Mouse (Mus musculus): Measurements from ENCODE around the gene Nacc1. TPM values are rescaled to one million over a fixed set of nuclear protein-coding genes. Genes with fewer than 3 reads are reported as not detected.

The Nacc1 gene
- total RNA-seq, 1 experiment = 85.5 TPM

DNA sequence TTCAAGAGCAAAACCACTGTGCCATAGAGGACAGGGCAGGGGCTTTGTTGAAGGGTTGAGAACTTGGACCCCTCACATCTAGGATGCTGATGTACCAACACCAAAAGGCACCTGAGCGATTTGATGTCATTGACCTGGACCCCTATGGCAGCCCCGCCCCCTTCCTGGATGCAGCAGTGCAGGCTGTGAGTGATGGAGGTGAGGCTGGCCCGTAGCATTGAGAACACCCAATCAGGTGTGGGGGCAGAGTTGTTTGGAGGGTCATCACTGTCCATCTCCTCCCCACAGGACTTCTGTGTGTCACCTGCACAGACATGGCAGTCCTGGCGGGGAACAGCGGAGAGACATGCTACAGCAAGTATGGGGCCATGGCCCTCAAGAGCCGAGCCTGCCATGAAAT lies 7.5 kb upstream of the Nacc1 start:
- Histone ChIP-seq H3K9me3 (ENCODE audit: control insufficient read depth, insufficient read depth, low read depth, low read length) (no peaks in the 10 kb centered on the region), H3K9ac (ENCODE audit: insufficient read depth, low read depth, low read length, poor library complexity, severe bottlenecking) (no peak overlapping the region), H3K27ac (ENCODE audit: insufficient read depth, low read depth, low read length, poor library complexity, severe bottlenecking) (no peak overlapping the region), H3K4me3 (ENCODE audit: insufficient read depth in 1 of 2, low read depth in 1 of 2, low read length in 2 of 2, poor library complexity in 1 of 2, severe bottlenecking in 1 of 2) (no peak overlapping the region), H3K36me3 (ENCODE audit: control insufficient read depth, insufficient read depth, low read length, poor library complexity, severe bottlenecking) (peaks cover 53% of the 10 kb centered on the region), H3K4me1 (ENCODE audit: control insufficient read depth in 2 of 2, insufficient read depth in 2 of 2, low read length in 2 of 2, poor library complexity in 1 of 2) (peaks cover 2 to 5% of the 10 kb centered on the region in 2 experiments; a peak in 1 of 4 replicates)
- TF ChIP-seq ZNF384 (IDR thresholded peaks at IDR 0.05; ENCODE audit: low read depth, low read length) (no peak), ZC3H11A (IDR thresholded peaks at IDR 0.05; ENCODE audit: borderline replicate concordance, low read depth, low read length) (no peak), MAFK (IDR thresholded peaks at IDR 0.05; ENCODE audit: insufficient read depth, low read depth, low read length) (no peak), CHD2 (IDR thresholded peaks at IDR 0.05; ENCODE audit: low read depth, low read length) (no peak), HCFC1 (IDR thresholded peaks at IDR 0.05; ENCODE audit: borderline replicate concordance, insufficient read depth, low read length) (no peak)
- no peak for DNase-seq (ENCODE audit: low read depth, low spot score)
- in situ Hi-C loops (cut with MboI; ENCODE audit: low sequenced_read_pairs in 2 of 2, unreplicated experiment in 2 of 2) = loop anchor here in 1 of 2 experiments (5.0 kb wide), 1 partner anchor 122 kb away; no protein-coding TSS in a partner anchor

DNA sequence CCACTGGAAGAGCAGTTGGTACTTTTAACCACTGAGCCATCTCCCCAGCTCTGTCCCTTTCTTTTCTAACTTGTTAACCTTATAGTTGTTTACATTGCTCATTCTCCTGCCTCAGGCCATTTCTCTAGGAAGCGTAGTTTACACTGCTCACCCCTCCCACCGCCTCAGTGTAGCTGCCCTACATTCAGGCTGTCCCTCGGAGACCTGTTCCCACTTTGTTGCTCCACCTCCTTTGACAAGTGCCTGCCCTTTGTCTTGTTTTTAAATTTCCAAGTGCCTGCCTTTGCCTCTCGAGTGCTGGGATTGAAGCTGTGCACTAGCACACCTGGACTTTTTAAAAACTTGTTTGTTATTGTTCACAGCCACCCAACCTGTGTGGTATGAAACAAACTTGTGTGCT lies 5.7 kb upstream of the Nacc1 start:
- H3K4me3 ChIP-seq (ENCODE audit: insufficient read depth in 1 of 2, low read depth in 1 of 2, low read length in 2 of 2, poor library complexity in 1 of 2, severe bottlenecking in 1 of 2) = no peak overlapping the region
- TF ChIP-seq HCFC1 (IDR thresholded peaks at IDR 0.05; ENCODE audit: borderline replicate concordance, insufficient read depth, low read length) (no peak), CHD2 (IDR thresholded peaks at IDR 0.05; ENCODE audit: low read depth, low read length) (no peak), ZC3H11A (IDR thresholded peaks at IDR 0.05; ENCODE audit: borderline replicate concordance, low read depth, low read length) (no peak), ZNF384 (IDR thresholded peaks at IDR 0.05; ENCODE audit: low read depth, low read length) (no peak), MAFK (IDR thresholded peaks at IDR 0.05; ENCODE audit: insufficient read depth, low read depth, low read length) (no peak)
- in situ Hi-C loops (cut with MboI; ENCODE audit: low sequenced_read_pairs in 2 of 2, unreplicated experiment in 2 of 2) = no loop called here
- H3K9me3 ChIP-seq (ENCODE audit: control insufficient read depth, insufficient read depth, low read depth, low read length) = no peaks in the 10 kb centered on the region
- H3K9ac ChIP-seq (ENCODE audit: insufficient read depth, low read depth, low read length, poor library complexity, severe bottlenecking) = no peak overlapping the region
- peaks cover 1 to 5% of the 10 kb centered on the region in 2 experiments; a peak in 3 of 4 replicates for H3K4me1 ChIP-seq (ENCODE audit: control insufficient read depth in 2 of 2, insufficient read depth in 2 of 2, low read length in 2 of 2, poor library complexity in 1 of 2)
- no peak for DNase-seq (ENCODE audit: low read depth, low spot score)
- H3K27ac ChIP-seq (ENCODE audit: insufficient read depth, low read depth, low read length, poor library complexity, severe bottlenecking) = no peak overlapping the region
- peaks cover 39% of the 10 kb centered on the region for H3K36me3 ChIP-seq (ENCODE audit: control insufficient read depth, insufficient read depth, low read length, poor library complexity, severe bottlenecking)

DNA sequence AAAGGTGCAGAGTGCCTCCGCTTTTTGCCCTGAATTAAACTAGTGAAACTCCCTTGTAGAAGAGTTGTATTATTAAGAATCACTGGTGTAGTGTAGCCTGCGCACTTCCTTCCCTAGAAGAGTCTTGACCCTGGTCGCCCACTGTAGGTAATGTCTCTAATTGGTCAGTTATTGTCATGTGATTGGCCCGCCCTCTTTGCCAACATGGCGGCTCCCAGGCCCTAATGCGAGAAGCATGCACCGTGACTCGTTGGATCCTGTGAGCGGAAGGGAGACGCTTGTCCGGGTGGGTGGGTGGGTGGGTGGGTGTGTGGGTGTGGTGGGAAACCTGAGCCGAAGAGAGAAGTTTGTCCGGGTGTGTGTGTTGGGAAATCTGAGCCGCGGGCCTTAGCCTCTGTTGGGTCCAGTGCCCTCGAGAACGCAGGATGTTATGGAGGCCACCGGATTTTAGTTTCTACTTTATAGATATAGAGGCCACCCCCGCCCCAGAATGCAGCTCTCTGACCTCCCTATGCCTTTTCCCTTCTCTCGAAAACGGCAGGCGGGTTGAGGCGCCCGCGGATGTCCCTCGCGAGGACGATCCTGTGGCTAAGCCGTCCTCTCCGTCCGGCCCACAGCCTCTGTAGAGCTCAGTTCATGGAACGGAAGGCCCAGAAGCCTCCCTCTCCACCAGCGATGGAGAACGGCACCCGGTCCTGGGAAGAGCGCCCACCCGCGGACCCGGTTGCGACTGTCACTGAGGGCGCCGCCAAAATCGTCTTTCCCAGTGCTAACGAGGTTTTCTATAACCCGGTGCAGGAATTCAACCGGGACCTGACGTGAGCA lies 1.6 kb upstream of the Nacc1 start:
- Histone ChIP-seq H3K4me3 (ENCODE audit: insufficient read depth in 1 of 2, low read depth in 1 of 2, low read length in 2 of 2, poor library complexity in 1 of 2, severe bottlenecking in 1 of 2) (peak overlapping the region; percentile 81 to 97), H3K4me1 (ENCODE audit: control insufficient read depth in 2 of 2, insufficient read depth in 2 of 2, low read length in 2 of 2, poor library complexity in 1 of 2) (peaks cover 6 to 15% of the 10 kb centered on the region in 2 experiments; a peak in 3 of 4 replicates), H3K27ac (ENCODE audit: insufficient read depth, low read depth, low read length, poor library complexity, severe bottlenecking) (peak overlapping the region; percentile 69; the same call in 1 of the 2 replicates), H3K9me3 (ENCODE audit: control insufficient read depth, insufficient read depth, low read depth, low read length) (no peaks in the 10 kb centered on the region), H3K9ac (ENCODE audit: insufficient read depth, low read depth, low read length, poor library complexity, severe bottlenecking) (peak overlapping the region; percentile 96), H3K36me3 (ENCODE audit: control insufficient read depth, insufficient read depth, low read length, poor library complexity, severe bottlenecking) (peaks cover 26% of the 10 kb centered on the region)
- in situ Hi-C loops (cut with MboI; ENCODE audit: low sequenced_read_pairs in 2 of 2, unreplicated experiment in 2 of 2) = no loop called here
- TF ChIP-seq CHD2 (IDR thresholded peaks at IDR 0.05; ENCODE audit: low read depth, low read length) (peak; percentile 51; the same call in 1 of the 2 replicates), ZNF384 (IDR thresholded peaks at IDR 0.05; ENCODE audit: low read depth, low read length) (no peak), MAFK (IDR thresholded peaks at IDR 0.05; ENCODE audit: insufficient read depth, low read depth, low read length) (no peak), HCFC1 (IDR thresholded peaks at IDR 0.05; ENCODE audit: borderline replicate concordance, insufficient read depth, low read length) (peak; percentile 88), ZC3H11A (IDR thresholded peaks at IDR 0.05; ENCODE audit: borderline replicate concordance, low read depth, low read length) (no peak)
- no peak for DNase-seq (ENCODE audit: low read depth, low spot score)

DNA sequence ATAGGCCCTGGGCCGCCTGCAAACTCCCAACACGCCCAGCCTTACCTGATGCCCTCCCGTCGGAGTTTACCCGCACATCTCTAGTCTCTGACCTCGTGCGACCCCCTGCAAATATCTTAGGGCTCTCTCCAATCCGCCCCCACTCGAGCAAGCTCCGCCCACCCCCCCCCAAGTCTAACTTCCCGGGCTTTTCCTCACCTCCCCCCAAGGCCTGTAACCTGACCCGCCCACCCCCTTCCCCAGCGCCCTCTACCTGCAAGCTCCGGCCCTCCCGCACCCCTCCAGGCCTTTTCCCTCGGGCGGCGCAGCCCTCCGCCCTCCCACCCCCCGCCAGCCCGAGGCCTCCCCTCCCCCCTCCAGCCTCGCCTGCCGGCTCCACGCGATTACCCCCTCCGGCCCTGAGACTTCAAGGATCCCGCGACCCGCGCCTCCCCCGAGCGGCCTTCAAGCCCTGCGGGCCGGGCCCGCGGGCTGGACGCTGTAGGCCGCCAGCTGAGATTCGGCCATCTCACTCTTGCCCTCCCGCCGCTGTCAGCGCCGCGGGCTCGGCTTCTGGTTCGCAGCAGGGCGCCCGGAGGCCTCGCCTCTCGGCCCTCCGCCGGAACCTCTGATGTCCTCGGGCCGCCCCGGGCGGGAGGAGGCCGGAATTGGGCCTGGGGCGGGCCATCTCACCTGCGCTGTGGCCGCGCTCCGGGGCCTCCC lies 508 bp downstream of the Nacc1 start:
- no peaks in the 10 kb centered on the region for H3K9me3 ChIP-seq (ENCODE audit: control insufficient read depth, insufficient read depth, low read depth, low read length)
- H3K9ac ChIP-seq (ENCODE audit: insufficient read depth, low read depth, low read length, poor library complexity, severe bottlenecking) = peak overlapping the region; percentile 95
- H3K4me1 ChIP-seq (ENCODE audit: control insufficient read depth in 2 of 2, insufficient read depth in 2 of 2, low read length in 2 of 2, poor library complexity in 1 of 2) = peaks cover 10 to 18% of the 10 kb centered on the region in 2 experiments; a peak in 3 of 4 replicates
- TF ChIP-seq MAFK (IDR thresholded peaks at IDR 0.05; ENCODE audit: insufficient read depth, low read depth, low read length) = no peak
- no peak for TF ChIP-seq ZC3H11A (IDR thresholded peaks at IDR 0.05; ENCODE audit: borderline replicate concordance, low read depth, low read length)
- TF ChIP-seq ZNF384 (IDR thresholded peaks at IDR 0.05; ENCODE audit: low read depth, low read length) = no peak
- no peak; the same call in 1 of the 2 replicates for TF ChIP-seq HCFC1 (IDR thresholded peaks at IDR 0.05; ENCODE audit: borderline replicate concordance, insufficient read depth, low read length)
- TF ChIP-seq CHD2 (IDR thresholded peaks at IDR 0.05; ENCODE audit: low read depth, low read length) = no peak
- in situ Hi-C loops (cut with MboI; ENCODE audit: low sequenced_read_pairs in 2 of 2, unreplicated experiment in 2 of 2) = no loop called here
- H3K36me3 ChIP-seq (ENCODE audit: control insufficient read depth, insufficient read depth, low read length, poor library complexity, severe bottlenecking) = peaks cover 18% of the 10 kb centered on the region
- H3K4me3 ChIP-seq (ENCODE audit: insufficient read depth in 1 of 2, low read depth in 1 of 2, low read length in 2 of 2, poor library complexity in 1 of 2, severe bottlenecking in 1 of 2) = peak overlapping the region; percentile 83 to 100
- no peak for DNase-seq (ENCODE audit: low read depth, low spot score)
- H3K27ac ChIP-seq (ENCODE audit: insufficient read depth, low read depth, low read length, poor library complexity, severe bottlenecking) = peak overlapping the region; percentile 99

All from ES-E14 (cell line).